Mouse (Mus musculus) G1E (cell line): ENCODE results near the gene Hif3a. TPM values are rescaled to one million over a fixed set of nuclear protein-coding genes. Genes with fewer than 3 reads are reported as not detected.

Source experiments
- ATAC-seq: 2 replicates; pipeline ENCODE4 v1.8.0; 2016; ENCODE audit warnings: mild to moderate bottlenecking; ENCODE audit not compliant: insufficient number of reproducible peaks, poor library complexity, low FRiP score, severe bottlenecking; ENCODE audit errors: extremely low read depth
- DNase-seq: peaks from one replicate; pipeline ENCODE4 v3.0.0; 2012; ENCODE audit warnings: low spot score
- H3K27me3 ChIP-seq: 2 replicates; pipeline ENCODE4 v1.6.1; 2012; ENCODE audit warnings: mild to moderate bottlenecking, low read length, inconsistent platforms; ENCODE audit not compliant: insufficient read depth
- H3K36me3 ChIP-seq: replicated peaks from 2 replicates; pipeline ENCODE3; 2012; ENCODE audit warnings: mild to moderate bottlenecking, inconsistent platforms
- H3K4me1 ChIP-seq: 2 replicates; pipeline ENCODE4 v1.6.1; 2012; ENCODE audit warnings: low read depth, low read length, inconsistent platforms, mixed read lengths; ENCODE audit not compliant: insufficient read depth
- H3K4me3 ChIP-seq: 2 replicates; pipeline ENCODE4 v1.5.1; 2012; ENCODE audit warnings: low read depth, mild to moderate bottlenecking, inconsistent platforms, low read length, moderate library complexity, mixed read lengths
- H3K9me3 ChIP-seq: replicated peaks from 2 replicates; pipeline ENCODE4 v1.6.1; 2012; ENCODE audit warnings: inconsistent platforms
- CTCF ChIP-seq: IDR thresholded peaks from 2 replicates; pipeline ENCODE4 v1.5.1; 2012; ENCODE audit warnings: low read depth, low read length, inconsistent platforms, mixed read lengths
- GATA1 ChIP-seq: IDR thresholded peaks from 2 replicates; pipeline ENCODE4 v1.6.1; 2012; ENCODE audit warnings: borderline replicate concordance, low read length, inconsistent platforms, mixed read lengths
- GATA2 ChIP-seq: IDR thresholded peaks from 2 replicates; pipeline ENCODE4 v1.6.1; 2012; ENCODE audit warnings: low read depth, low read length, inconsistent platforms, borderline replicate concordance
- POLR2AphosphoS5 ChIP-seq: IDR thresholded peaks from 2 replicates; pipeline ENCODE4 v1.6.1; 2012; ENCODE audit warnings: low read depth, low read length, inconsistent platforms; ENCODE audit not compliant: insufficient replicate concordance
- TAL1 ChIP-seq: conservative IDR thresholded peaks from 2 replicates; pipeline ENCODE4 v1.6.1; 2012; ENCODE audit warnings: low read depth, low read length, inconsistent platforms, mixed read lengths
- polyA plus RNA-seq: library from polyadenylated mRNA; stranded (reverse); fragments of >175 nt; gene quantifications from 2 replicates; pipeline ENCODE4 v1.2.3, GENCODE M21; 2012
- total RNA-seq, 2 experiments: library from RNA; stranded (forward) in 1 of 2; stranded (reverse) in 1 of 2; fragments of 200-1000 nt in 1 of 2; fragments of >200 nt in 1 of 2; fragmentation: Nextera tagmentation in 1 of 2; gene quantifications; 2 replicates each; pipeline ENCODE4 v1.2.3; 2014 to 2017

Gene Hif3a
- total and polyA plus RNA-seq, 3 experiments, result 18.0 to 246 (median 183) TPM

GRCm38 (mm10) chr7:17058816-17059462 lies 3.3 kb downstream of the Hif3a start:
- DNase-seq, result no peak
- Histone ChIP-seq H3K36me3 (peaks cover 34% of the 10 kb centered on the region), H3K4me1 (peaks cover 79% of the 10 kb centered on the region), H3K9me3 (no peaks in the 10 kb centered on the region), H3K27me3 (no peaks in the 10 kb centered on the region), H3K4me3 (peak overlapping the region; percentile 76)
- no peak for ATAC-seq
- TF ChIP-seq GATA2, result no peak
- TF ChIP-seq TAL1, result no peak
- no peak for TF ChIP-seq GATA1
- no peak for TF ChIP-seq CTCF
- no peak; the same call in 1 of the 2 replicates for TF ChIP-seq POLR2AphosphoS5

GRCm38 (mm10) chr7:17058071-17058689 lies 4.0 kb downstream of the Hif3a start:
- Histone ChIP-seq H3K27me3 (no peaks in the 10 kb centered on the region), H3K4me3 (peak overlapping the region; percentile 76), H3K4me1 (peaks cover 81% of the 10 kb centered on the region), H3K9me3 (no peaks in the 10 kb centered on the region), H3K36me3 (peaks cover 41% of the 10 kb centered on the region)
- TF ChIP-seq TAL1 (no peak), GATA1 (no peak)
- peak; percentile 41 for ATAC-seq
- DNase-seq, result peak; percentile 85

- ATAC-seq (peak; percentile 41), DNase-seq (peak; percentile 83)
- TF ChIP-seq GATA2, result no peak
- no peak for TF ChIP-seq GATA1
- TF ChIP-seq CTCF, result no peak
- no peak for TF ChIP-seq TAL1
- no peak for TF ChIP-seq POLR2AphosphoS5
- Histone ChIP-seq H3K27me3 (no peaks in the 10 kb centered on the region), H3K9me3 (no peaks in the 10 kb centered on the region), H3K4me1 (peaks cover 75% of the 10 kb centered on the region), H3K36me3 (peaks cover 51% of the 10 kb centered on the region), H3K4me3 (peak overlapping the region; percentile 90)
These were observed 5.4 kb downstream of the Hif3a start for GRCm38 (mm10) chr7:17056601-17057523.

GRCm38 (mm10) chr7:17056081-17056581 lies 6.1 kb downstream of the Hif3a start:
- Histone ChIP-seq H3K36me3 (peaks cover 56% of the 10 kb centered on the region), H3K27me3 (no peaks in the 10 kb centered on the region), H3K4me1 (peaks cover 73% of the 10 kb centered on the region), H3K4me3 (peak overlapping the region; percentile 90), H3K9me3 (no peaks in the 10 kb centered on the region)
- DNase-seq (peak; percentile 92), ATAC-seq (peak; percentile 54)
- TF ChIP-seq POLR2AphosphoS5, result 0 out of 2 replicates have a peak, but pooled peaks have one; percentile 19
- no peak for TF ChIP-seq GATA2

- Histone ChIP-seq H3K36me3 (peaks cover 62% of the 10 kb centered on the region), H3K9me3 (no peaks in the 10 kb centered on the region), H3K27me3 (no peaks in the 10 kb centered on the region), H3K4me3 (peak overlapping the region; percentile 90), H3K4me1 (peaks cover 72% of the 10 kb centered on the region)
- no peak for ATAC-seq
- TF ChIP-seq POLR2AphosphoS5 (no peak), TAL1 (no peak), GATA1 (no peak), GATA2 (no peak), CTCF (no peak)
- no peak for DNase-seq
These were observed 6.8 kb downstream of the Hif3a start for GRCm38 (mm10) chr7:17055287-17055946.

GRCm38 (mm10) chr7:17054325-17054989 lies 7.8 kb downstream of the Hif3a start:
- peaks cover 74% of the 10 kb centered on the region for H3K4me1 ChIP-seq
- peaks cover 69% of the 10 kb centered on the region for H3K36me3 ChIP-seq
- ATAC-seq (no peak), DNase-seq (no peak)
- no peaks in the 10 kb centered on the region for H3K27me3 ChIP-seq
- no peaks in the 10 kb centered on the region for H3K9me3 ChIP-seq
- peak overlapping the region; percentile 44; the same call in 1 of the 2 replicates for H3K4me3 ChIP-seq
- no peak for TF ChIP-seq GATA2
- no peak for TF ChIP-seq TAL1
- no peak for TF ChIP-seq CTCF
- no peak for TF ChIP-seq GATA1
- no peak for TF ChIP-seq POLR2AphosphoS5
